Mouse (Mus musculus) kidney, postnatal 4 days (tissue): ENCODE results near the gene Ptch1.

ENCODE experiments used
- DNase-seq, 2 experiments: peaks; one replicate each; pipeline ENCODE4 v3.0.0; 2021; ENCODE audit warnings: mixed read lengths in 2 of 2

Gene Ptch1

GRCm38 (mm10) chr13:63573256-63573835 lies at the start of gene Ptch1:
Ptch1 (minus strand) TSS chr13:63573598.
- DNase-seq, result peak; percentile 67 to 78

- DNase-seq, result no peak
These were observed 47.9 kb upstream of the Ptch1 start for GRCm38 (mm10) chr13:63621301-63621700.

- no peak for DNase-seq
These were observed 39.8 kb upstream of the Ptch1 start for GRCm38 (mm10) chr13:63613201-63613600.

GRCm38 (mm10) chr13:63609734-63610133 lies 36.3 kb upstream of the Ptch1 start:
- DNase-seq, result peak in 1 of 2 experiments; percentile 10

- no peak for DNase-seq
These were observed 24.2 kb upstream of the Ptch1 start for GRCm38 (mm10) chr13:63597593-63597992.

GRCm38 (mm10) chr13:63595869-63596268 lies 22.5 kb upstream of the Ptch1 start:
- no peak for DNase-seq

- peak; percentile 18 to 50 for DNase-seq
These were observed 20.2 kb upstream of the Ptch1 start for GRCm38 (mm10) chr13:63593469-63594050.

GRCm38 (mm10) chr13:63592755-63593154 lies 19.4 kb upstream of the Ptch1 start:
- no peak for DNase-seq

GRCm38 (mm10) chr13:63574601-63575000 lies 1.2 kb upstream of the Ptch1 start:
- no peak for DNase-seq

- peak; percentile 50 to 60 for DNase-seq
These were observed 744 bp downstream of the Ptch1 start for GRCm38 (mm10) chr13:63572453-63573255.

GRCm38 (mm10) chr13:63572111-63572452 lies 1.3 kb downstream of the Ptch1 start:
- DNase-seq, result no peak

- no peak for DNase-seq
These were observed 2.9 kb downstream of the Ptch1 start for GRCm38 (mm10) chr13:63570456-63570855.

GRCm38 (mm10) chr13:63569396-63569756 lies 4.0 kb downstream of the Ptch1 start:
- DNase-seq, result no peak

GRCm38 (mm10) chr13:63568741-63569395 lies 4.5 kb downstream of the Ptch1 start:
- peak; percentile 17 to 44 for DNase-seq

GRCm38 (mm10) chr13:63568306-63568705 lies 5.1 kb downstream of the Ptch1 start:
- DNase-seq, result no peak

- DNase-seq, result peak; percentile 96 to 98
These were observed 5.6 kb downstream of the Ptch1 start for GRCm38 (mm10) chr13:63567677-63568293.

- peak; percentile 86 to 92 for DNase-seq
These were observed 7.1 kb downstream of the Ptch1 start for GRCm38 (mm10) chr13:63566018-63567015.

- DNase-seq, result peak; percentile 58 to 74
These were observed 7.9 kb downstream of the Ptch1 start for GRCm38 (mm10) chr13:63565320-63566017.

GRCm38 (mm10) chr13:63564626-63565319 lies 8.6 kb downstream of the Ptch1 start:
- peak; percentile 78 to 86 for DNase-seq
